Mouse (Mus musculus) MEL (cell line): ENCODE results near the gene Slc4a4. TPM values are rescaled to one million over a fixed set of nuclear protein-coding genes. Genes with fewer than 3 reads are reported as not detected.

Source experiments
- DNase-seq: peaks from one replicate; pipeline ENCODE4 v3.0.0; 2011; ENCODE audit warnings: low read depth, low spot score
- H3K27ac ChIP-seq: 2 replicates; pipeline ENCODE4 v1.5.1; 2012; ENCODE audit warnings: low read depth, mild to moderate bottlenecking, control low read depth, low read length, moderate library complexity; ENCODE audit not compliant: control insufficient read depth
- H3K27me3 ChIP-seq, 2 experiments: fragments of 150-350 bp in 1 of 2; sonication (generic) in 1 of 2; 2 replicates each; pipeline ENCODE4 v1.6.1; 2012; ENCODE audit warnings: low read length in 2 of 2, mild to moderate bottlenecking in 2 of 2, improper control_type of control experiment in 1 of 2, moderate library complexity in 1 of 2; ENCODE audit not compliant: insufficient read depth in 2 of 2, control insufficient read depth in 1 of 2
- H3K36me3 ChIP-seq, 2 experiments: 2 replicates each; pipeline ENCODE4 v1.6.1; 2012 to 2014; ENCODE audit warnings: low read length in 2 of 2, improper control_type of control experiment in 1 of 2, inconsistent platforms in 1 of 2, mild to moderate bottlenecking in 1 of 2; ENCODE audit not compliant: insufficient read depth in 2 of 2, control insufficient read depth in 1 of 2
- H3K4me1 ChIP-seq, 2 experiments: fragments of 150-350 bp in 1 of 2; sonication (generic) in 1 of 2; 2 replicates each; pipeline ENCODE4 v1.6.1; 2012; ENCODE audit warnings: low read length in 2 of 2, improper control_type of control experiment in 1 of 2, mild to moderate bottlenecking in 1 of 2; ENCODE audit not compliant: insufficient read depth in 2 of 2, control insufficient read depth in 1 of 2
- H3K4me3 ChIP-seq, 2 experiments: fragments of 150-350 bp in 1 of 2; sonication (generic) in 1 of 2; 2 replicates each; pipeline ENCODE4 v1.5.1; 2012; ENCODE audit warnings: low read depth in 2 of 2, low read length in 2 of 2, mild to moderate bottlenecking in 2 of 2, moderate library complexity in 2 of 2, control low read depth in 1 of 2, improper control_type of control experiment in 1 of 2; ENCODE audit not compliant: control insufficient read depth in 1 of 2, insufficient read depth in 1 of 2
- H3K79me2 ChIP-seq: 2 replicates; pipeline ENCODE4 v1.6.1; 2012; ENCODE audit warnings: mild to moderate bottlenecking, low read length, moderate library complexity; ENCODE audit not compliant: control insufficient read depth, poor library complexity, insufficient read depth
- H3K9ac ChIP-seq: 2 replicates; pipeline ENCODE4 v1.6.1; 2012; ENCODE audit warnings: low read depth, mild to moderate bottlenecking, control low read depth, low read length, moderate library complexity; ENCODE audit not compliant: control insufficient read depth, poor library complexity, severe bottlenecking
- H3K9me3 ChIP-seq: fragments of 150-350 bp; sonication (generic); replicated peaks from 2 replicates; pipeline ENCODE4 v1.6.1; 2012; ENCODE audit warnings: mild to moderate bottlenecking, low read length, improper control_type of control experiment, moderate library complexity; ENCODE audit not compliant: insufficient read depth
- CHD1 ChIP-seq: IDR thresholded peaks from 2 replicates; pipeline ENCODE4 v1.6.1; 2012; ENCODE audit warnings: low read depth, mild to moderate bottlenecking, inconsistent platforms, low read length, improper control_type of control experiment
- CHD2 ChIP-seq: IDR thresholded peaks from 2 replicates; pipeline ENCODE4 v1.6.1; 2011; ENCODE audit warnings: low read length, improper control_type of control experiment
- ELF1 ChIP-seq: IDR thresholded peaks from 2 replicates; pipeline ENCODE4 v1.6.1; 2014; ENCODE audit warnings: low read depth, mild to moderate bottlenecking, inconsistent platforms, low read length, improper control_type of control experiment, moderate library complexity
- ETS1 ChIP-seq: IDR thresholded peaks from 2 replicates; pipeline ENCODE4 v1.6.1; 2012; ENCODE audit warnings: low read depth, mild to moderate bottlenecking, inconsistent platforms, low read length, improper control_type of control experiment, moderate library complexity
- GATA1 ChIP-seq: IDR thresholded peaks from 2 replicates; pipeline ENCODE4 v1.6.1; 2011; ENCODE audit warnings: low read depth, low read length, improper control_type of control experiment
- HCFC1 ChIP-seq: IDR thresholded peaks from 2 replicates; pipeline ENCODE4 v1.6.1; 2012; ENCODE audit warnings: low read depth, mild to moderate bottlenecking, inconsistent platforms, low read length, improper control_type of control experiment, moderate library complexity
- KAT2A ChIP-seq: conservative IDR thresholded peaks from 2 replicates; pipeline ENCODE4 v1.6.1; 2012; ENCODE audit warnings: low read depth, low read length, improper control_type of control experiment, inconsistent platforms
- MAX ChIP-seq: IDR thresholded peaks from 2 replicates; pipeline ENCODE4 v1.6.1; 2011; ENCODE audit warnings: low read length, improper control_type of control experiment
- MYB ChIP-seq: IDR thresholded peaks from 2 replicates; pipeline ENCODE4 v1.6.1; 2011; ENCODE audit warnings: mild to moderate bottlenecking, low read depth, low read length, improper control_type of control experiment
- NELFE ChIP-seq: IDR thresholded peaks from 2 replicates; pipeline ENCODE4 v1.6.1; 2011; ENCODE audit warnings: low read depth, low read length, improper control_type of control experiment
- NRF1 ChIP-seq: IDR thresholded peaks from 2 replicates; pipeline ENCODE4 v1.6.1; 2014; ENCODE audit warnings: low read depth, mild to moderate bottlenecking, inconsistent platforms, low read length, improper control_type of control experiment, moderate library complexity; ENCODE audit not compliant: poor library complexity, insufficient read depth, severe bottlenecking
- POLR2A ChIP-seq, 2 experiments: IDR thresholded peaks; 2 replicates each; pipeline ENCODE4 v1.6.1; 2011 to 2012; ENCODE audit warnings: low read length in 2 of 2, mild to moderate bottlenecking in 2 of 2, control low read depth in 1 of 2, improper control_type of control experiment in 1 of 2, low read depth in 1 of 2, moderate library complexity in 1 of 2; ENCODE audit not compliant: control insufficient read depth in 1 of 2, insufficient read depth in 1 of 2, poor library complexity in 1 of 2
- POLR2AphosphoS2 ChIP-seq: IDR thresholded peaks from 2 replicates; pipeline ENCODE4 v1.6.1; 2011; ENCODE audit warnings: low read length, improper control_type of control experiment
- POLR2AphosphoS5 ChIP-seq: IDR thresholded peaks from 2 replicates; pipeline ENCODE4 v1.6.1; 2012; ENCODE audit warnings: low read depth, borderline replicate concordance, mild to moderate bottlenecking, inconsistent platforms, low read length, moderate library complexity, mixed read lengths
- RAD21 ChIP-seq: IDR thresholded peaks from 2 replicates; pipeline ENCODE4 v1.6.1; 2011; ENCODE audit warnings: mild to moderate bottlenecking, low read depth, low read length, improper control_type of control experiment
- SIN3A ChIP-seq: IDR thresholded peaks from 2 replicates; pipeline ENCODE4 v1.6.1; 2012; ENCODE audit warnings: low read length, improper control_type of control experiment, inconsistent platforms
- TBP ChIP-seq: IDR thresholded peaks from 2 replicates; pipeline ENCODE4 v1.8.0; 2011; ENCODE audit warnings: low read depth, low read length, improper control_type of control experiment
- TCF12 ChIP-seq: IDR thresholded peaks from 2 replicates; pipeline ENCODE4 v1.6.1; 2014; ENCODE audit warnings: low read depth, mild to moderate bottlenecking, inconsistent platforms, low read length, improper control_type of control experiment, moderate library complexity
- UBTF ChIP-seq: IDR thresholded peaks from 2 replicates; pipeline ENCODE4 v1.6.1; 2012; ENCODE audit warnings: low read depth, mild to moderate bottlenecking, inconsistent platforms, low read length, improper control_type of control experiment, moderate library complexity, borderline replicate concordance; ENCODE audit not compliant: insufficient read depth
- USF2 ChIP-seq, 2 experiments: IDR thresholded peaks; 2 replicates each; pipeline ENCODE4 v1.6.1; 2011 to 2012; ENCODE audit warnings: improper control_type of control experiment in 2 of 2, low read length in 2 of 2, borderline replicate concordance in 1 of 2, inconsistent platforms in 1 of 2, low read depth in 1 of 2, mild to moderate bottlenecking in 1 of 2; ENCODE audit not compliant: insufficient read depth in 1 of 2
- ZC3H11A ChIP-seq: IDR thresholded peaks from 2 replicates; pipeline ENCODE4 v1.6.1; 2012; ENCODE audit warnings: low read depth, mild to moderate bottlenecking, inconsistent platforms, low read length, improper control_type of control experiment
- ZKSCAN1 ChIP-seq: IDR thresholded peaks from 2 replicates; pipeline ENCODE4 v1.6.1; 2012; ENCODE audit warnings: low read depth, mild to moderate bottlenecking, inconsistent platforms, low read length, improper control_type of control experiment, moderate library complexity
- polyA plus RNA-seq, 2 experiments: library from polyadenylated mRNA; stranded (reverse) in 1 of 2; unstranded in 1 of 2; fragments of >175 nt in 1 of 2; fragments of >200 nt in 1 of 2; gene quantifications; 2 replicates each; pipeline versions ENCODE4 v1.2.1 to v1.2.4; 2012; ENCODE audit warnings: low replicate concordance in 2 of 2, low read depth in 1 of 2; ENCODE audit not compliant: insufficient read length in 2 of 2, insufficient read depth in 1 of 2, missing spikeins in 1 of 2
- total RNA-seq: library from RNA; depleted of rRNA; stranded (reverse); fragments of 300-350 nt; gene quantifications from 2 replicates; pipeline ENCODE4 v1.2.3, GENCODE M21; 2012

The Slc4a4 gene
- total and polyA plus RNA-seq, 3 experiments = not detected

DNA sequence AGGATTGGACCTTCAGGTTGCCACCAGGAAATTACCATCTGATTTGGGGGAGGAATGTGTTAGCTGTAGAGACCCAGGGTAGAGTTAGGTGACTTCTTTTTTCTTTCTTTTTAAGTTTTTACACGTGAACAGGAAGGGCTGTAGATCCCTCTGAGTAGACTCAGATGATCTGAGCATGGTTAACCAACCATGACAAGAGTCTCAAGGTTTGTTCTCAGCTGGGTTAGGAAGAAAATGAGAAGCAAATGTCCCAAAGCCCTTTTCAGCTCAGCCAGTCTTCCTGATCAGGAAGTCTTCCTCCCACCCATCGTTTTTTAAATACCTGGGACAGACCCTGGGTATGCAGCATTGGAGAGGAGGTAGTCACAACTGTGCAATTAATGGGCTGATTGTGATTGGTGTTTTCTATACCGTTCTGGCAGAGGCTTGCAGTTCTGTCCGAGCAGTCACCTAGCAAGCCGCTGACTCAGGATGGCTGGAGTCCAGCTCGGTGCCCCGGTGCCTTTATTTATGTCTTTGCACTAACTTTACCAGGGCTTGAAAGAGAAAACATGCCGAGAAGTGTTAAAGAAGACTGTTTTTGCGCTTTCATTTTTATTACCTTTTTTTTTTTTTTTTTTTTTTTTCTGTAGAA lies 236.8 kb downstream of the Slc4a4 start:
- Histone ChIP-seq H3K27me3 (no peaks in the 10 kb centered on the region), H3K27ac (no peak overlapping the region), H3K9ac (no peak overlapping the region), H3K79me2 (no peaks in the 10 kb centered on the region), H3K4me1 (no peaks in the 10 kb centered on the region), H3K9me3 (no peaks in the 10 kb centered on the region), H3K4me3 (no peak overlapping the region), H3K36me3 (no peaks in the 10 kb centered on the region)
- no peak for DNase-seq
- TF ChIP-seq POLR2A (IDR thresholded peaks at IDR 0.05; ENCODE audit: control insufficient read depth in 1 of 2, insufficient read depth in 1 of 2, low read depth in 1 of 2, low read length in 2 of 2, poor library complexity in 1 of 2) (no peak), ELF1 (no peak), POLR2AphosphoS5 (no peak), USF2 (IDR thresholded peaks at IDR 0.05; ENCODE audit: borderline replicate concordance in 1 of 2, insufficient read depth in 1 of 2, low read depth in 1 of 2, low read length in 2 of 2) (no peak), MAX (no peak), GATA1 (no peak), CHD2 (no peak), TBP (no peak), HCFC1 (no peak), SIN3A (no peak), NRF1 (no peak), NELFE (no peak), RAD21 (no peak), ZKSCAN1 (no peak), POLR2AphosphoS2 (no peak), KAT2A (no peak), UBTF (no peak), MYB (no peak), ETS1 (no peak)

DNA sequence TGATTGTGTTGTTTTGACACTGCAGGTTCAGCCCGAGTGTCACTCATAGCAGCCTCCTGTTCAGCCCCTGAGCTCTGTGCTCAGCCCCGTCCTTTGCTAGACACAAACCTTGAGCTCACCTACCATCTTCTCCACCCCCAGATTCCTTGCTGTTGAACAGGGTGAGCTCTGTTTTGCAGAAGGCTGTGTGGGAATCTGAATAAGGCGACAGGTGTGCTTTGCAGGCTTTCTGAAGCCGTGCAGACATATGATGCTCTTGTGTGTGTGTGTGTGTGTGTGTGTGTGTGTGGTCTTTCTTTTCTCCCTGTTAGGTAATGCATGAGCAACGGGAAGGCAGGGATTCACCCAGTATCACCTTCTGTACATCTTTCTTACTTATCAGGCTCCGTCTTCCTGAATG lies 241.6 kb downstream of the Slc4a4 start:
- Histone ChIP-seq H3K4me3 (no peak overlapping the region), H3K9ac (no peak overlapping the region), H3K27ac (no peak overlapping the region), H3K4me1 (no peaks in the 10 kb centered on the region), H3K27me3 (no peaks in the 10 kb centered on the region), H3K79me2 (no peaks in the 10 kb centered on the region), H3K36me3 (no peaks in the 10 kb centered on the region), H3K9me3 (no peaks in the 10 kb centered on the region)
- DNase-seq = no peak
- no peak for TF ChIP-seq UBTF
- TF ChIP-seq SIN3A = no peak
- TF ChIP-seq TCF12 = no peak
- TF ChIP-seq ZC3H11A = no peak
- TF ChIP-seq CHD1 = no peak
- TF ChIP-seq POLR2AphosphoS2 = no peak
